21 mouse cellular contexts compared by ENCODE assay signal in genomic region chr2:68885206-68885605, GRCm38 (mm10). TPM values are rescaled to one million over a fixed set of nuclear protein-coding genes. Genes with fewer than 3 reads are reported as not detected.
A peak's percentile ranks its signal among the peaks of the same experiment; 100 is the strongest.
DNase-seq lines count a peak whose midpoint lies in the region; ATAC-seq and TF ChIP-seq lines count a peak whose summit lies in the region.
"Had no signal": no experiment of that assay in that cellular context is flagged by ENCODE, and none has a peak within 500 bp of the region (broad histone marks: within the 10 kb centered on the region; RNA-seq: fewer than 3 reads in every experiment).

No protein-coding gene starts in this region.

- no peaks in the 10 kb centered on the region for H3K27me3 ChIP-seq in midbrain, embryonic 11.5 days (ENCODE audit: control insufficient read depth, insufficient read depth, low read length)
- H3K27me3 ChIP-seq in midbrain, embryonic 15.5 days (replicated peaks), result no peaks in the 10 kb centered on the region
- H3K27me3 ChIP-seq in embryonic facial prominence, embryonic 15.5 days, result no peaks in the 10 kb centered on the region
- no peaks in the 10 kb centered on the region for H3K27me3 ChIP-seq in hindbrain, embryonic 10.5 days (ENCODE audit: insufficient read depth, poor library complexity, severe bottlenecking)
- H3K27me3 ChIP-seq: forebrain, embryonic 12.5 days; megakaryocyte, embryonic 14.5 days had no signal

- no peak overlapping the region for H3K4me2 ChIP-seq in midbrain, embryonic 11.5 days
- H3K4me2 ChIP-seq in midbrain, embryonic 15.5 days, result no peak overlapping the region
- H3K4me2 ChIP-seq in embryonic facial prominence, embryonic 15.5 days (replicated peaks), result no peak overlapping the region
- H3K4me2 ChIP-seq: forebrain, embryonic 12.5 days; heart, embryonic 11.5 days had no signal

- H3K9me3 ChIP-seq in midbrain, embryonic 11.5 days (ENCODE audit: control insufficient read depth, low read length), result no peaks in the 10 kb centered on the region
- no peaks in the 10 kb centered on the region for H3K9me3 ChIP-seq in midbrain, embryonic 15.5 days
- no peaks in the 10 kb centered on the region for H3K9me3 ChIP-seq in embryonic facial prominence, embryonic 15.5 days (replicated peaks)
- no peaks in the 10 kb centered on the region for H3K9me3 ChIP-seq in hindbrain, embryonic 10.5 days
- H3K9me3 ChIP-seq: forebrain, embryonic 12.5 days; megakaryocyte, embryonic 14.5 days had no signal

- peak overlapping the region; percentile 52; the same call in 1 of the 2 replicates for H3K27ac ChIP-seq in layer of hippocampus, adult 2 months
- H3K27ac ChIP-seq in midbrain, embryonic 11.5 days (ENCODE audit: low read depth, low read length), result no peak overlapping the region
- H3K27ac ChIP-seq in midbrain, embryonic 15.5 days, result no peak overlapping the region
- peak overlapping the region; percentile 44; the same call in 1 of the 2 replicates for H3K27ac ChIP-seq in embryonic facial prominence, embryonic 15.5 days (replicated peaks)
- no peak overlapping the region for H3K27ac ChIP-seq in hindbrain, embryonic 10.5 days
- H3K27ac ChIP-seq: forebrain, embryonic 12.5 days; hindbrain, postnatal 0 days; liver, embryonic 14.5 days had no signal

- no peak for ATAC-seq in midbrain, embryonic 11.5 days (ENCODE audit: low FRiP score)
- ATAC-seq in midbrain, embryonic 15.5 days (replicated peaks), result no peak
- no peak for ATAC-seq in embryonic facial prominence, embryonic 15.5 days (ENCODE audit: insufficient number of reproducible peaks, low FRiP score, low TSS enrichment, low read depth)
- ATAC-seq: activated CD4-positive, CD25-positive, alpha-beta regulatory T cell, adult 4 months; hindbrain, postnatal 0 days; intestine, embryonic 16.5 days had no signal

- no peak for DNase-seq in layer of hippocampus, adult 2 months (ENCODE audit: low spot score in 2 of 2)
- DNase-seq in layer of hippocampus, adult 8-10 months (ENCODE audit: low spot score in 2 of 2), result no peak
- DNase-seq in midbrain, embryonic 11.5 days (ENCODE audit: low spot score, missing footprints), result peak; percentile 65
- DNase-seq in yolk sac, embryonic 10.5 days (ENCODE audit: low spot score), result no peak
- DNase-seq in hindbrain, embryonic 10.5 days (ENCODE audit: low spot score), result no peak
- DNase-seq: adrenal gland, adult 8-10 months; cerebellum, adult 18-20 months; cerebellum, postnatal 14 days; kidney, adult 9 months; retina, postnatal 1 day; spleen, adult 18-20 months had no signal

- no peaks in the 10 kb centered on the region for H3K4me1 ChIP-seq in midbrain, embryonic 11.5 days (ENCODE audit: control insufficient read depth, insufficient read depth, low read length)
- H3K4me1 ChIP-seq in midbrain, embryonic 15.5 days, result no peaks in the 10 kb centered on the region
- peaks cover 20% of the 10 kb centered on the region for H3K4me1 ChIP-seq in embryonic facial prominence, embryonic 15.5 days
- H3K4me1 ChIP-seq in hindbrain, embryonic 10.5 days (replicated peaks), result peaks cover 26% of the 10 kb centered on the region

- H3K9ac ChIP-seq in midbrain, embryonic 11.5 days (ENCODE audit: low read length), result no peak overlapping the region
- H3K9ac ChIP-seq in midbrain, embryonic 15.5 days, result no peak overlapping the region
- no peak overlapping the region for H3K9ac ChIP-seq in embryonic facial prominence, embryonic 15.5 days
- H3K9ac ChIP-seq: forebrain, embryonic 12.5 days; liver, embryonic 14.5 days had no signal

- TF ChIP-seq CTCF in layer of hippocampus, adult 2 months (conservative IDR thresholded peaks at IDR 0.05), result no peak

- no peak overlapping the region for H3K4me3 ChIP-seq in layer of hippocampus, adult 2 months
- H3K4me3 ChIP-seq in midbrain, embryonic 11.5 days (ENCODE audit: low read depth, low read length), result no peak overlapping the region
- no peak overlapping the region for H3K4me3 ChIP-seq in midbrain, embryonic 15.5 days
- H3K4me3 ChIP-seq in embryonic facial prominence, embryonic 15.5 days (replicated peaks), result no peak overlapping the region
- H3K4me3 ChIP-seq in hindbrain, embryonic 10.5 days, result no peak overlapping the region
- H3K4me3 ChIP-seq: erythroblast, embryonic 14.5 days; forebrain, embryonic 12.5 days; megakaryocyte, embryonic 14.5 days had no signal

- WGBS in midbrain, embryonic 11.5 days, result 88% methylated on average over 2 of the region's 2 CpGs
- WGBS in midbrain, embryonic 15.5 days, result 94% methylated on average over 2 of the region's 2 CpGs
- 91% methylated on average over 2 of the region's 2 CpGs for WGBS in embryonic facial prominence, embryonic 15.5 days
- WGBS in hindbrain, embryonic 10.5 days, result 90% methylated on average over 2 of the region's 2 CpGs

- no peaks in the 10 kb centered on the region for H3K36me3 ChIP-seq in midbrain, embryonic 11.5 days (ENCODE audit: control insufficient read depth, insufficient read depth, low read length)
- H3K36me3 ChIP-seq in midbrain, embryonic 15.5 days (replicated peaks), result no peaks in the 10 kb centered on the region
- H3K36me3 ChIP-seq in embryonic facial prominence, embryonic 15.5 days, result no peaks in the 10 kb centered on the region
- H3K36me3 ChIP-seq in hindbrain, embryonic 10.5 days, result no peaks in the 10 kb centered on the region
- H3K36me3 ChIP-seq: forebrain, embryonic 12.5 days had no signal

RNA-seq across cellular contexts. Expression of gene Cers6, which starts 24.0 kb away (rescaled TPM):
- total RNA-seq in layer of hippocampus, adult 2 months (2021), result 10 to 100 TPM; 92.2 to 97.2 TPM
- 10 to 100 TPM; 78.4 to 93.3 (median 91.6) TPM for total RNA-seq in layer of hippocampus, adult 8-10 months (2022)
- 32.1 and 34.0 TPM in 2 replicates for polyA plus RNA-seq in midbrain, embryonic 11.5 days (2014; fragmentation: Nextera tagmentation; extraction: Ambion mirVana)
- 62.4 and 70.7 TPM in 2 replicates for polyA plus RNA-seq in midbrain, embryonic 15.5 days (2015; fragmentation: Nextera tagmentation; extraction: Ambion mirVana)
- polyA plus RNA-seq in embryonic facial prominence, embryonic 15.5 days (2015; fragmentation: Nextera tagmentation; extraction: Ambion mirVana), result 29.6 and 34.3 TPM in 2 replicates
- polyA plus RNA-seq in hindbrain, embryonic 10.5 days (2016; fragmentation: Nextera tagmentation; extraction: Ambion mirVana), result 30.9 and 36.8 TPM in 2 replicates

Comparison
In these comparisons a context has a peak if more than half of its experiments do, and no peak if none do; other contexts are left out.
1. H3K27ac ChIP-seq: peak in layer of hippocampus, adult 2 months (single experiment) and embryonic facial prominence, embryonic 15.5 days (single experiment); none in midbrain, embryonic 11.5 days (single experiment), midbrain, embryonic 15.5 days (single experiment) and hindbrain, embryonic 10.5 days (single experiment).